Mouse (Mus musculus): ENCODE measurements at regions not wholly inside any gene's neighbourhood (a gene's known extent, or its start where the extent isn't known, plus 50 kb on each side); places are given as distances from the start of the nearest gene placed in this dataset.
"Not testable (repeated sequence)": the region's sequence is repeated elsewhere in the genome, so short reads cannot be mapped to it uniquely, and the experiment has no call there.

- Histone ChIP-seq H3K36me3 (ENCODE audit: control insufficient read depth, insufficient read depth, low read length) (no peaks in the 10 kb centered on the region), H3K27me3 (ENCODE audit: control insufficient read depth, insufficient read depth, low read length) (no peaks in the 10 kb centered on the region), H3K4me3 (ENCODE audit: insufficient read depth, low read depth, low read length) (peak overlapping the region; percentile 25; the same call in 1 of the 2 replicates), H3K4me1 (ENCODE audit: control insufficient read depth, insufficient read depth, low read length) (peaks cover 6% of the 10 kb centered on the region), H3K79me2 (ENCODE audit: control insufficient read depth, insufficient read depth, low read length) (no peaks in the 10 kb centered on the region; the same call in 1 of the 2 replicates), H3K27ac (replicated peaks; ENCODE audit: insufficient read depth, low read depth, low read length) (peak overlapping the region; percentile 21; the same call in 1 of the 2 replicates), H3K9ac (ENCODE audit: low read depth, low read length) (peak overlapping the region; percentile 46; the same call in 1 of the 2 replicates)
- peak; percentile 80 for DNase-seq (ENCODE audit: extremely low read depth, low read depth, low spot score)
- peak; percentile 98 for TF ChIP-seq CTCF (IDR thresholded peaks at IDR 0.05; ENCODE audit: low read depth, low read length)
- no peak for TF ChIP-seq POLR2A (IDR thresholded peaks at IDR 0.05; ENCODE audit: extremely low read depth, insufficient read depth, low read length)
- 8% methylated on average over 23 of the region's 23 CpGs for WGBS
Measured at GRCm38 (mm10) chr11:113165069-113165795, 383.2 kb downstream of the Sox9 start.

GRCm38 (mm10) chr11:113166517-113166916, 384.5 kb downstream of the Sox9 start:
- H3K9ac ChIP-seq (ENCODE audit: low read depth, low read length), result no peak overlapping the region
- H3K4me3 ChIP-seq (ENCODE audit: insufficient read depth, low read depth, low read length), result no peak overlapping the region
- TF ChIP-seq CTCF (IDR thresholded peaks at IDR 0.05; ENCODE audit: low read depth, low read length) (no peak), POLR2A (IDR thresholded peaks at IDR 0.05; ENCODE audit: extremely low read depth, insufficient read depth, low read length) (no peak)
- H3K4me1 ChIP-seq (ENCODE audit: control insufficient read depth, insufficient read depth, low read length), result peaks cover 6% of the 10 kb centered on the region
- 74% methylated on average over 4 of the region's 4 CpGs for WGBS
- H3K27ac ChIP-seq (replicated peaks; ENCODE audit: insufficient read depth, low read depth, low read length), result no peak overlapping the region
- DNase-seq (ENCODE audit: extremely low read depth, low read depth, low spot score), result no peak
- no peaks in the 10 kb centered on the region for H3K27me3 ChIP-seq (ENCODE audit: control insufficient read depth, insufficient read depth, low read length)
- H3K36me3 ChIP-seq (ENCODE audit: control insufficient read depth, insufficient read depth, low read length), result no peaks in the 10 kb centered on the region
- peaks cover 4% of the 10 kb centered on the region; the same call in 1 of the 2 replicates for H3K79me2 ChIP-seq (ENCODE audit: control insufficient read depth, insufficient read depth, low read length)

GRCm38 (mm10) chr11:113172497-113173140, 390.6 kb downstream of the Sox9 start:
- Histone ChIP-seq H3K36me3 (ENCODE audit: control insufficient read depth, insufficient read depth, low read length) (no peaks in the 10 kb centered on the region), H3K27me3 (ENCODE audit: control insufficient read depth, insufficient read depth, low read length) (no peaks in the 10 kb centered on the region), H3K27ac (replicated peaks; ENCODE audit: insufficient read depth, low read depth, low read length) (peak overlapping the region; percentile 74), H3K4me1 (ENCODE audit: control insufficient read depth, insufficient read depth, low read length) (no peaks in the 10 kb centered on the region), H3K9ac (ENCODE audit: low read depth, low read length) (peak overlapping the region; percentile 69), H3K4me3 (ENCODE audit: insufficient read depth, low read depth, low read length) (peak overlapping the region; percentile 81), H3K79me2 (ENCODE audit: control insufficient read depth, insufficient read depth, low read length) (peaks cover 4% of the 10 kb centered on the region; the same call in 1 of the 2 replicates)
- peak; percentile 65 for DNase-seq (ENCODE audit: extremely low read depth, low read depth, low spot score)
- TF ChIP-seq POLR2A (IDR thresholded peaks at IDR 0.05; ENCODE audit: extremely low read depth, insufficient read depth, low read length) (no peak), CTCF (IDR thresholded peaks at IDR 0.05; ENCODE audit: low read depth, low read length) (peak; percentile 88)
- WGBS, result 15% methylated on average over 16 of the region's 16 CpGs

GRCm38 (mm10) chr11:113173317-113173716, 391.3 kb downstream of the Sox9 start:
- not testable (repeated sequence) for H3K9ac ChIP-seq (ENCODE audit: low read depth, low read length); H3K79me2 ChIP-seq (ENCODE audit: control insufficient read depth, insufficient read depth, low read length); H3K36me3 ChIP-seq (ENCODE audit: control insufficient read depth, insufficient read depth, low read length); H3K27me3 ChIP-seq (ENCODE audit: control insufficient read depth, insufficient read depth, low read length); H3K4me1 ChIP-seq (ENCODE audit: control insufficient read depth, insufficient read depth, low read length); DNase-seq (ENCODE audit: extremely low read depth, low read depth, low spot score); H3K27ac ChIP-seq (replicated peaks; ENCODE audit: insufficient read depth, low read depth, low read length)
- peak overlapping the region; percentile 26 for H3K4me3 ChIP-seq (ENCODE audit: insufficient read depth, low read depth, low read length)
- 30% methylated on average over 12 of the region's 12 CpGs for WGBS

- no peaks in the 10 kb centered on the region for H3K36me3 ChIP-seq (ENCODE audit: control insufficient read depth, insufficient read depth, low read length)
- no peak overlapping the region for H3K27ac ChIP-seq (replicated peaks; ENCODE audit: insufficient read depth, low read depth, low read length)
- no peaks in the 10 kb centered on the region for H3K27me3 ChIP-seq (ENCODE audit: control insufficient read depth, insufficient read depth, low read length)
- H3K9ac ChIP-seq (ENCODE audit: low read depth, low read length), result no peak overlapping the region
- H3K4me1 ChIP-seq (ENCODE audit: control insufficient read depth, insufficient read depth, low read length), result no peaks in the 10 kb centered on the region
- no peak overlapping the region for H3K4me3 ChIP-seq (ENCODE audit: insufficient read depth, low read depth, low read length)
- no peak for DNase-seq (ENCODE audit: extremely low read depth, low read depth, low spot score)
- peaks cover 4% of the 10 kb centered on the region; the same call in 1 of the 2 replicates for H3K79me2 ChIP-seq (ENCODE audit: control insufficient read depth, insufficient read depth, low read length)
- no peak for TF ChIP-seq POLR2A (IDR thresholded peaks at IDR 0.05; ENCODE audit: extremely low read depth, insufficient read depth, low read length)
- no peak for TF ChIP-seq CTCF (IDR thresholded peaks at IDR 0.05; ENCODE audit: low read depth, low read length)
- WGBS, result 63% methylated on average over 5 of the region's 5 CpGs
Measured at GRCm38 (mm10) chr11:113174011-113174507, 392.0 kb downstream of the Sox9 start.
